Mouse (Mus musculus): ENCODE data around the gene Hspb8. TPM values are rescaled to one million over a fixed set of nuclear protein-coding genes. Genes with fewer than 3 reads are reported as not detected.
A peak's percentile ranks its signal among the peaks of the same experiment; 100 is the strongest.

The Hspb8 gene
- total and polyA plus RNA-seq, 3 experiments: not detected

DNA sequence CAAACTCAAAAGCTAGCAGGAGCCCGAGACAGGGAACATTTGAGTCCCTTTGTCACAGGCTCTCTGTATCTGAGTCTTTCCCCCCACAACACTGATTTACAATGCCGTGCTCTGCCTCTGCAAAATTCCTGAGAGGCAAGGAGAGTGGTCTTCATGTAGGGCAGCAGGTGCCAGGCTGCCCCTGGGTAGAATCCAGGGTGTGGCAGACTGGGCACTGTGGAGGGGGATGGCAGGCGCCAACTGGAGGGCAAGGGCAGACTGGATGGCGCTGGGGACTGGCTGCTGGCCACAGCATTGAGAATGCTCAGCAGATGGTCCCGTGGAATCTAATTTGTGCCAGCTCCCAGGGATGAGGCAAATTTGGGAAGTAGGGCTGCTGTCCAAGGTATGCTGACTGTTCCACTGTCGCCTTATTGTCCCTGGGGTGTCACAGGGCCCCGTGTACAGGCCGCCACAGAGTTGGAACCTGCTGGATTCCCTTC is 20.8 kb upstream of the Hspb8 start:
- H3K4me2 ChIP-seq (ENCODE audit: insufficient read depth, low read depth, poor library complexity, severe bottlenecking): no peak overlapping the region
- TF ChIP-seq USF1 (IDR thresholded peaks at IDR 0.05; ENCODE audit: low read depth, low read length): no peak
- no peak for TF ChIP-seq CHD1 (IDR thresholded peaks at IDR 0.05; ENCODE audit: low read depth, low read length)
- no peak for TF ChIP-seq UBTF (IDR thresholded peaks at IDR 0.05; ENCODE audit: low read depth, low read length)
- no peak for TF ChIP-seq ELF1 (IDR thresholded peaks at IDR 0.05; ENCODE audit: low read depth, low read length)
- TF ChIP-seq SMC3 (IDR thresholded peaks at IDR 0.05; ENCODE audit: low read depth, low read length): no peak
- TF ChIP-seq POLR2AphosphoS2 (IDR thresholded peaks at IDR 0.05; ENCODE audit: low read depth, low read length): no peak
- TF ChIP-seq NRF1 (IDR thresholded peaks at IDR 0.05; ENCODE audit: low read depth, low read length): no peak
- TF ChIP-seq MYC (IDR thresholded peaks at IDR 0.05; ENCODE audit: low read depth, low read length): no peak
- TF ChIP-seq ZC3H11A (IDR thresholded peaks at IDR 0.05; ENCODE audit: low read depth, low read length): no peak
- no peak for TF ChIP-seq MAZ (IDR thresholded peaks at IDR 0.05; ENCODE audit: low read depth, low read length)
- TF ChIP-seq GABPA (IDR thresholded peaks at IDR 0.05; ENCODE audit: insufficient replicate concordance, low read depth, low read length): no peak
- TF ChIP-seq SIN3A (IDR thresholded peaks at IDR 0.05; ENCODE audit: low read length): no peak
- TF ChIP-seq RAD21 (IDR thresholded peaks at IDR 0.05; ENCODE audit: low read depth, low read length): no peak
- TF ChIP-seq BHLHE40 (IDR thresholded peaks at IDR 0.05; ENCODE audit: low read depth, low read length): no peak
- TF ChIP-seq IRF4 (IDR thresholded peaks at IDR 0.05; ENCODE audit: low read depth, low read length): no peak
- TF ChIP-seq MAFK (IDR thresholded peaks at IDR 0.05; ENCODE audit: insufficient replicate concordance, low read length): no peak
- peaks cover 82% of the 10 kb centered on the region for H3K9me3 ChIP-seq (replicated peaks; ENCODE audit: low read length)
- no peak overlapping the region for H3K27ac ChIP-seq (ENCODE audit: insufficient read depth, low read depth)
- H3K4me3 ChIP-seq (replicated peaks in 1 of 3; ENCODE audit: low read depth in 2 of 3, low read length in 2 of 3, poor library complexity in 1 of 3): no peak overlapping the region
- H3K9ac ChIP-seq (ENCODE audit: insufficient read depth, low read depth): no peak overlapping the region
- dilution Hi-C loops (cut with MboI; ENCODE audit: extremely low pct_ligation_motif_present, extremely low pct_unique_long_range_greater_than_20kb, low sequenced_read_pairs) (no loop called here), in situ Hi-C loops (cut with MboI; ENCODE audit: low pct_ligation_motif_present, low pct_unique_long_range_greater_than_20kb, low sequenced_read_pairs) (no loop called here)
- no peaks in the 10 kb centered on the region for H3K27me3 ChIP-seq (replicated peaks)
- H3K36me3 ChIP-seq (replicated peaks in 1 of 2; ENCODE audit: control insufficient read depth in 1 of 2, insufficient read depth in 1 of 2, low read length in 1 of 2): no peaks in the 10 kb centered on the region
- H3K4me1 ChIP-seq (ENCODE audit: control insufficient read depth in 1 of 2, insufficient read depth in 2 of 2): no peaks in the 10 kb centered on the region
- no peak for DNase-seq (ENCODE audit: extremely low read depth)
- no peaks in the 10 kb centered on the region for H3K79me2 ChIP-seq (replicated peaks; ENCODE audit: control insufficient read depth, extremely low read depth, insufficient read depth, poor library complexity, severe bottlenecking)

DNA sequence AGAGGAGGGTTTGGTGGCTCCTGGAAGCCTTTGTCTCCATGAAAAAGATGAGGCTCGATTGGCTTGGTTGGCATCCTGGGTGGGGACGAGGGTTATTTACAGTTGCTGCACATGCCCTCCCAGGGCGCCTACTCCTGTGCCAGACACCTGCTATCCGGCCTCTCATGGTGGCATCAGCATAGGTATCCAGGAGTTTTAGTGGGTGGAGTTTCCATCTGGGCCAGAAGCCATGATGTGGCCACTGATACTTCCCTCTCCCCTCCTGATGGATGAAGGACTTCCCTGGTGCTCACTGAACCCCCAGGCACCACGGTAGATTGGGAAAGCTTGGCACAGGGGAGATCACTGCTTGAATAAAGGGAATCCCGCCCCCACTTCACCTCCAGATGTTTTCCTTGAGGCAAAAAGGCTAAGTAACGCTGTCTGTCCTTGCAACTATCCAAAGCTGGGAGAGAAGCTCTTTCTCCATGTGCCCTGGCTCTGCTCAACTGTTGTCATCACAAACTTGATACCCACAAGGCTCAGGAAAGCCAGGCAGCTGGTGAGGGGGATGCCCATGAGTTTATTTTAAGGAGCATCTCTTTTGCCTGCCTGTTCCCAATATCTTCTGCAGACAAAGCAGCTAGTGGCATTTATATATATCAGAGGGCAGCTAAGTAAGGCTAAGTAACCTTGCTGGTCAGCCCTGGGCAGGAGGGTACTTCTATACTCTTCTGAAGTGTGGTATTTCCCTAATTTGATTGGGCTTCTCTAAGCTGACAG is 20.2 kb upstream of the Hspb8 start:
- H3K9ac ChIP-seq (ENCODE audit: insufficient read depth, low read depth): no peak overlapping the region
- no peak overlapping the region for H3K27ac ChIP-seq (ENCODE audit: insufficient read depth, low read depth)
- H3K9me3 ChIP-seq (replicated peaks; ENCODE audit: low read length): peaks cover 84% of the 10 kb centered on the region
- in situ Hi-C loops (cut with MboI; ENCODE audit: low pct_ligation_motif_present, low pct_unique_long_range_greater_than_20kb, low sequenced_read_pairs): no loop called here
- H3K36me3 ChIP-seq (replicated peaks in 1 of 2; ENCODE audit: control insufficient read depth in 1 of 2, insufficient read depth in 1 of 2, low read length in 1 of 2): no peaks in the 10 kb centered on the region
- H3K4me2 ChIP-seq (ENCODE audit: insufficient read depth, low read depth, poor library complexity, severe bottlenecking): no peak overlapping the region
- no peaks in the 10 kb centered on the region for H3K27me3 ChIP-seq (replicated peaks)
- H3K4me3 ChIP-seq (replicated peaks in 1 of 3; ENCODE audit: low read depth in 2 of 3, low read length in 2 of 3, poor library complexity in 1 of 3): peak overlapping the region in 1 of 3 experiments; percentile 13
- dilution Hi-C loops (cut with MboI; ENCODE audit: extremely low pct_ligation_motif_present, extremely low pct_unique_long_range_greater_than_20kb, low sequenced_read_pairs): no loop called here
- no peak for TF ChIP-seq MAX (IDR thresholded peaks at IDR 0.05; ENCODE audit: low read length)
- TF ChIP-seq UBTF (IDR thresholded peaks at IDR 0.05; ENCODE audit: low read depth, low read length): no peak
- no peak for DNase-seq (ENCODE audit: extremely low read depth)
- no peaks in the 10 kb centered on the region for H3K4me1 ChIP-seq (ENCODE audit: control insufficient read depth in 1 of 2, insufficient read depth in 2 of 2)
- no peaks in the 10 kb centered on the region for H3K79me2 ChIP-seq (replicated peaks; ENCODE audit: control insufficient read depth, extremely low read depth, insufficient read depth, poor library complexity, severe bottlenecking)
